Mouse (Mus musculus): ENCODE data around the gene Pde2a. TPM values are rescaled to one million over a fixed set of nuclear protein-coding genes. Genes with fewer than 3 reads are reported as not detected.

The Pde2a gene
- polyA plus RNA-seq, 2 experiments, result 3.0 to 6.6 TPM

- H3K27ac ChIP-seq, result no peak overlapping the region
- no peak overlapping the region for H3K4me2 ChIP-seq (ENCODE audit: low read depth)
- TF ChIP-seq EP300 (IDR thresholded peaks at IDR 0.05; ENCODE audit: low read depth) (no peak), CTCF (IDR thresholded peaks at IDR 0.05; ENCODE audit: low read depth) (peak; percentile 92)
- ATAC-seq (ENCODE audit: insufficient read depth) (no peak), DNase-seq (ENCODE audit: low read depth in 3 of 3, low spot score in 3 of 3) (no peak)
- no peaks in the 10 kb centered on the region for H3K9me3 ChIP-seq (ENCODE audit: control insufficient read depth, low read length)
- 17% methylated on average over 2 of the region's 2 CpGs for WGBS (ENCODE audit: insufficient replicate concordance)
- no peaks in the 10 kb centered on the region for H3K4me1 ChIP-seq (replicated peaks; ENCODE audit: control insufficient read depth in 2 of 2, insufficient read depth in 2 of 2, low read length in 1 of 2)
- H3K4me3 ChIP-seq (ENCODE audit: insufficient read depth in 1 of 2, low read depth in 2 of 2, low read length in 2 of 2), result no peak overlapping the region
- no peak overlapping the region for H3K9ac ChIP-seq (replicated peaks)
- no peaks in the 10 kb centered on the region for H3K36me3 ChIP-seq (replicated peaks; ENCODE audit: control insufficient read depth, insufficient read depth, low read depth)
- no peaks in the 10 kb centered on the region; the same call in 1 of the 2 replicates for H3K27me3 ChIP-seq (ENCODE audit: control insufficient read depth, insufficient read depth, low read length)
Observed at GRCm38 (mm10) chr7:101427736-101428135, 6.2 kb downstream of the Pde2a start.

- no peaks in the 10 kb centered on the region for H3K4me1 ChIP-seq (replicated peaks; ENCODE audit: control insufficient read depth in 2 of 2, insufficient read depth in 2 of 2, low read length in 1 of 2)
- WGBS (ENCODE audit: insufficient replicate concordance), result 43% methylated on average over 6 of the region's 6 CpGs
- ATAC-seq (ENCODE audit: insufficient read depth) (no peak), DNase-seq (ENCODE audit: low read depth in 3 of 3, low spot score in 3 of 3) (no peak)
- no peaks in the 10 kb centered on the region for H3K9me3 ChIP-seq (ENCODE audit: control insufficient read depth, low read length)
- H3K4me2 ChIP-seq (ENCODE audit: low read depth), result no peak overlapping the region
- H3K9ac ChIP-seq (replicated peaks), result no peak overlapping the region
- TF ChIP-seq CTCF (IDR thresholded peaks at IDR 0.05; ENCODE audit: low read depth) (no peak), EP300 (IDR thresholded peaks at IDR 0.05; ENCODE audit: low read depth) (no peak)
- no peak overlapping the region for H3K27ac ChIP-seq
- H3K36me3 ChIP-seq (replicated peaks; ENCODE audit: control insufficient read depth, insufficient read depth, low read depth), result no peaks in the 10 kb centered on the region
- no peak overlapping the region for H3K4me3 ChIP-seq (ENCODE audit: insufficient read depth in 1 of 2, low read depth in 2 of 2, low read length in 2 of 2)
- H3K27me3 ChIP-seq (ENCODE audit: control insufficient read depth, insufficient read depth, low read length), result no peaks in the 10 kb centered on the region
Observed at GRCm38 (mm10) chr7:101435038-101435437, 13.5 kb downstream of the Pde2a start.

GRCm38 (mm10) chr7:101437876-101438275 lies 16.4 kb downstream of the Pde2a start:
- no peak for TF ChIP-seq CTCF (IDR thresholded peaks at IDR 0.05; ENCODE audit: low read depth)
- no peak for TF ChIP-seq EP300 (IDR thresholded peaks at IDR 0.05; ENCODE audit: low read depth)
- no peaks in the 10 kb centered on the region for H3K27me3 ChIP-seq (ENCODE audit: control insufficient read depth, insufficient read depth, low read length)
- no peak overlapping the region for H3K27ac ChIP-seq
- H3K4me1 ChIP-seq (replicated peaks; ENCODE audit: control insufficient read depth in 2 of 2, insufficient read depth in 2 of 2, low read length in 1 of 2), result no peaks in the 10 kb centered on the region
- H3K4me3 ChIP-seq (ENCODE audit: insufficient read depth in 1 of 2, low read depth in 2 of 2, low read length in 2 of 2), result no peak overlapping the region
- DNase-seq (ENCODE audit: low read depth in 3 of 3, low spot score in 3 of 3) (no peak), ATAC-seq (ENCODE audit: insufficient read depth) (no peak)
- no peaks in the 10 kb centered on the region for H3K36me3 ChIP-seq (replicated peaks; ENCODE audit: control insufficient read depth, insufficient read depth, low read depth)
- H3K9ac ChIP-seq (replicated peaks), result no peak overlapping the region
- WGBS (ENCODE audit: insufficient replicate concordance), result 0% methylated on average over 1 of the region's 1 CpGs
- no peaks in the 10 kb centered on the region for H3K9me3 ChIP-seq (ENCODE audit: control insufficient read depth, low read length)
- H3K4me2 ChIP-seq (ENCODE audit: low read depth), result no peak overlapping the region

- DNase-seq (ENCODE audit: low read depth in 3 of 3, low spot score in 3 of 3) (no peak), ATAC-seq (ENCODE audit: insufficient read depth) (no peak)
- no peaks in the 10 kb centered on the region for H3K9me3 ChIP-seq (ENCODE audit: control insufficient read depth, low read length)
- no peak overlapping the region for H3K9ac ChIP-seq (replicated peaks)
- no peaks in the 10 kb centered on the region for H3K4me1 ChIP-seq (replicated peaks; ENCODE audit: control insufficient read depth in 2 of 2, insufficient read depth in 2 of 2, low read length in 1 of 2)
- no peaks in the 10 kb centered on the region for H3K36me3 ChIP-seq (replicated peaks; ENCODE audit: control insufficient read depth, insufficient read depth, low read depth)
- no peak overlapping the region for H3K27ac ChIP-seq
- no peaks in the 10 kb centered on the region for H3K27me3 ChIP-seq (ENCODE audit: control insufficient read depth, insufficient read depth, low read length)
- H3K4me2 ChIP-seq (ENCODE audit: low read depth), result no peak overlapping the region
- TF ChIP-seq CTCF (IDR thresholded peaks at IDR 0.05; ENCODE audit: low read depth) (no peak), EP300 (IDR thresholded peaks at IDR 0.05; ENCODE audit: low read depth) (no peak)
- WGBS (ENCODE audit: insufficient replicate concordance), result 66% methylated on average over 10 of the region's 10 CpGs
- no peak overlapping the region for H3K4me3 ChIP-seq (ENCODE audit: insufficient read depth in 1 of 2, low read depth in 2 of 2, low read length in 2 of 2)
Observed at GRCm38 (mm10) chr7:101443093-101443492, 21.6 kb downstream of the Pde2a start.

GRCm38 (mm10) chr7:101444211-101444610 lies 22.7 kb downstream of the Pde2a start:
- no peaks in the 10 kb centered on the region for H3K4me1 ChIP-seq (replicated peaks; ENCODE audit: control insufficient read depth in 2 of 2, insufficient read depth in 2 of 2, low read length in 1 of 2)
- ATAC-seq (ENCODE audit: insufficient read depth), result no peak
- no peaks in the 10 kb centered on the region for H3K9me3 ChIP-seq (ENCODE audit: control insufficient read depth, low read length)
- H3K36me3 ChIP-seq (replicated peaks; ENCODE audit: control insufficient read depth, insufficient read depth, low read depth), result no peaks in the 10 kb centered on the region
- no peaks in the 10 kb centered on the region for H3K27me3 ChIP-seq (ENCODE audit: control insufficient read depth, insufficient read depth, low read length)
- H3K9ac ChIP-seq (replicated peaks), result no peak overlapping the region
- H3K27ac ChIP-seq, result no peak overlapping the region
- no peak overlapping the region for H3K4me3 ChIP-seq (ENCODE audit: insufficient read depth in 1 of 2, low read depth in 2 of 2, low read length in 2 of 2)
- 67% methylated on average over 4 of the region's 4 CpGs for WGBS (ENCODE audit: insufficient replicate concordance)
- no peak for TF ChIP-seq EP300 (IDR thresholded peaks at IDR 0.05; ENCODE audit: low read depth)
- no peak for DNase-seq (ENCODE audit: low read depth in 3 of 3, low spot score in 3 of 3)
- H3K4me2 ChIP-seq (ENCODE audit: low read depth), result no peak overlapping the region
